Mouse (Mus musculus): ENCODE results near the gene Mog.

The Mog gene

GRCm38 (mm10) chr17:37022628-37023576 is at the start of gene Mog:
TSS of gene Mog (minus strand) at chr17:37023398.
- no peak for DNase-seq (ENCODE audit: low spot score)

DNA sequence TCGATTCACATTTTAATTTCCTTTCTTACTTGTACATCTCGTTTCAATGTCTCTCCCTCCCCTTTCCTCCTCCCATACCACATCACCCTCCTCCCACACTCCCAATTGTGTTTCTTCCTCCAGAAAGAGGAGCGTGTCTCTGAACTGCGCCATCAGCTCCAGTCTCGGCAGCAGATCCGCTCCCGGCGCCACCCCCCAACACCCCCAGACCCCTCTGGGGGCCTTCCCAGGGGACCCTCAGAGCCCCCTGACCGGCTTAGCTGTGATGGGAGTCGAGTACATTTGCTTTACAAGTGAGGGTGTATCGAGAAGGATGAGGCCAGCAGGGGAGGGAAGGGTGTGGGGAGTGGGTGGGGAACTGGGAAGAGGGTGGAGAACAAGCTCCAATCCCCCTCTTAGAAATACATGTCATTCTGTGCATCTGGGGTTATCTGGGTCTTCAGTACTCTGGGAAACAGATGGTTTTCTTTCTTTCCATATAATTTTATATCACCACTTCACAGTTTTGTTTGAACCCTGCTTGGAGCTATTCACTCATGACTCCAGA is 49.6 kb upstream of the Mog start:
- no peak for DNase-seq (ENCODE audit: low spot score)

- no peak for DNase-seq (ENCODE audit: low spot score)
Measured at GRCm38 (mm10) chr17:37072080-37072729, 49.0 kb upstream of the Mog start.

DNA sequence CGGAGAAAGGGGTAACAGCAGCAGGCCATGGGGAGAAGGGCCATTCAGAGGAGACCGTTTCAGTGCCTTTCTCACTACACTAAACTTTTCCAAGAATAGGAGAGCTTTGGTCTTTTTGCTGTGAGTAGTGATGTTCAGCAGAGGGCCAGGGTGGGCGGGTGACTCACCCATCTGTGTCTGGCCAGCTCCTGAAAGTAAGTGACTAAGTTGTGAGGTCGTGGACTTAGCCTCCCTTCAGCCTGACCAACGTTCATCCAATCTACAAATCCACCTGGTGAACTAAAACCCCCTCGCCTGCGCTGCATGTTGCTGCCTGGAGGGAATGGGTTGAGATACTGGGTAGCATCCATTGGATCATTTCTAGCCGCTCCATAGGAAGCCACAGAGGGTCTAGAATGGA is 46.9 kb upstream of the Mog start:
- no peak for DNase-seq (ENCODE audit: low spot score)

- no peak for DNase-seq (ENCODE audit: low spot score)
Measured at GRCm38 (mm10) chr17:37067861-37068260, 44.7 kb upstream of the Mog start.

GRCm38 (mm10) chr17:37065993-37066392 is 42.8 kb upstream of the Mog start:
- DNase-seq (ENCODE audit: low spot score) = no peak

- no peak for DNase-seq (ENCODE audit: low spot score)
Measured at GRCm38 (mm10) chr17:37063686-37064495, 40.7 kb upstream of the Mog start.

GRCm38 (mm10) chr17:37063063-37063462 is 39.9 kb upstream of the Mog start:
- DNase-seq (ENCODE audit: low spot score) = no peak

GRCm38 (mm10) chr17:37062101-37062641 is 39.0 kb upstream of the Mog start:
- DNase-seq (ENCODE audit: low spot score) = peak; percentile 19

GRCm38 (mm10) chr17:37061435-37061834 is 38.2 kb upstream of the Mog start:
- DNase-seq (ENCODE audit: low spot score) = no peak

- DNase-seq (ENCODE audit: low spot score) = no peak
Measured at GRCm38 (mm10) chr17:37056957-37057356, 33.8 kb upstream of the Mog start.

- no peak for DNase-seq (ENCODE audit: low spot score)
Measured at GRCm38 (mm10) chr17:37051745-37052144, 28.5 kb upstream of the Mog start.

DNA sequence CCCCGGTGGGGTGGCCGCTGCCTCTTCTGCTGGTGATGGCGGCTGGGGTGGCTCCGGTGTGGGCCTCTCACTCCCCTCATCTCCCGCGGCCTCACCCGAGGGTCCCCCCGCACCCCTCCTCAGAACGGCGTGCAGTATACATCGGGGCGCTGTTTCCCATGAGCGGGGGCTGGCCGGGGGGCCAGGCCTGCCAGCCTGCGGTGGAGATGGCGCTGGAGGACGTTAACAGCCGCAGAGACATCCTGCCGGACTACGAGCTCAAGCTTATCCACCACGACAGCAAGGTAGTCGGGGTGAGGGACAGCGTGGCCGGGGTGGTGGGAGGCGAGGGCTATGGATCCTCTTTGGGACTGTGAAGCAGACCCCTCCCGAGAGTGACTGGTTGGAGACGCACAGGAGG is 27.7 kb upstream of the Mog start:
- no peak for DNase-seq (ENCODE audit: low spot score)

DNA sequence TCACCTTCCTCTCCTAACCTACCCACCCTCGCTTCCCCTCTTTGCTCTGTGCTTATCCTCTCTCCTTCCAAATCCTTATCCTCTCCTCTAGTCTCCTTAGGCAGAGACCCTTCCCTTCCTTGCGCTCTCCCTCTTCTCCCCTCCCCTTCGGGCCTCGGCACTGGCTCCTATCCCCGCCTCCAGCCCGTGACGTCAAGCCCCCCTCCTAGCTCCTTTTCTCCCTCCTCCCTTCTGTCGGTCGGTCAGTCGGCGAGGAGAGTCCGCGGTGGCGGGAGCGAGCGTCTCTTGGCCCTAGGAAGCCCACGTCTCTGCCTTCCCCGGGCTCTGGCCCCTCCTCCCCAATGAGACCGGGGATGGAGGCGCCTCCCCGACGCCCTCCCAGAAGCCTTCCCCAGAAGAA is 27.2 kb upstream of the Mog start:
- DNase-seq (ENCODE audit: low spot score) = no peak

GRCm38 (mm10) chr17:37049570-37050310 is 26.5 kb upstream of the Mog start:
- DNase-seq (ENCODE audit: low spot score) = no peak

DNA sequence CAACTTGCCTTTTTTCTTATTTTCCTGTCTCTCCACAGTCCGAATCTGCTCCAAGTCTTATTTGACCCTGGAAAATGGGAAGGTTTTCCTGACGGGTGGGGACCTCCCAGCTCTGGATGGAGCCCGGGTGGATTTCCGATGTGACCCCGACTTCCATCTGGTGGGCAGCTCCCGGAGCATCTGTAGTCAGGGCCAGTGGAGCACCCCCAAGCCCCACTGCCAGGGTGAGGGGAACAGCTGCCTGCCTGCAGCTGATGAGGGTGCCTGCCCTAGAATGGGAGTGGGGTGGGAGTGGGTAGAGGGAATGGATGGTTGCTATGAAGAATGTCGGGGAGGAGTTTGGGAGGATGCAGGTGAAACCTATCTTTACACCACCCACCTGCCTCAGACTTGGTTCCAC is 25.2 kb upstream of the Mog start:
- no peak for DNase-seq (ENCODE audit: low spot score)

DNA sequence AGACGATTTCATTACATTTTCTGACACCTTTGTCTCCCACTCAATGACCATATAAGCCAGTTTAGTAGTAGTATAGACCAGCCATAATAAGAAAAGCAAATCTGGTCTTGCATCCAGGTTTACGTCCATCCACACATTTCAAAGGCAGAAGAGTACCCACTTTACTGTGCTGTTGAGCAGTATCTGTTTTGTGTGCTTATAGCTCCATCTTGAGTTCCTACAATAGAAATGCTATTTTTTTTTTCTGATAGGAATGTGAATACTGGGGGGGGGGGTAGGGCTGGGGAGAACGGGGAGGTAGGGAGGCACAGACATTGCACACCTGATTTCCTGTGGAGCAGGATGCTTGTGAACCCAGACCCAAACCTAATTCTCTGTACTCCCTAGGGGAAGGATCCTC is 24.8 kb upstream of the Mog start:
- DNase-seq (ENCODE audit: low spot score) = peak; percentile 55

DNA sequence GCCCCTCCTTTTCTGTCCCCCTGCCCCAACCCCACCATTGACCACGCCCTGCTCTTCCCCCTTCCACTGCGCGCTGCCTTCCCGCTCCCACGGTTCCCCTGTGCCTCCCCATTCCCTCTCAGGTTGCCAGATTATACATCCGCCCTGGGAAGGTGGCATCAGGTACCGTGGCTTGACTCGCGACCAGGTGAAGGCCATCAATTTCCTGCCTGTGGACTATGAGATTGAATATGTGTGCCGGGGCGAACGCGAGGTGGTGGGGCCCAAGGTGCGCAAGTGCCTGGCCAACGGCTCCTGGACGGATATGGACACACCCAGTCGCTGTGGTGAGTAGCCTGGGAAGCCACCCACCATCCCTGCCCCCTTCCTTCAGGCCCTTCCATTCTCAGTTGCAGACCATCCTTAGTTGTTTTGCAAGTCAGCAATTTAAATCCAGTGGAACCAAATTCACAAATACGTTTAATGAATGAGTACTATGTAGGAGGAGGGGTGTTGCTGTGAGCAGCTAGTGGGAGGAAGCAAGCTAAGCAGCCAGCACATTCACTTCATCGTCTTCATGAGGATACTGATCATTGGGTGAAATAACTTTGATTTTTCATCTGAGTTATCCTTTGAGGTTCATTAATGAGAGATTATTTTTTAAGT is 24.3 kb upstream of the Mog start:
- DNase-seq (ENCODE audit: low spot score) = no peak

- DNase-seq (ENCODE audit: low spot score) = peak; percentile 28
Measured at GRCm38 (mm10) chr17:37046312-37047112, 23.3 kb upstream of the Mog start.
